Mouse (Mus musculus) heart, adult 2 months (tissue): ENCODE measurements around the gene Cd63. TPM values are rescaled to one million over a fixed set of nuclear protein-coding genes. Genes with fewer than 3 reads are reported as not detected.

Experiments
- DNase-seq, 2 experiments: peaks; one replicate each; pipeline ENCODE4 v3.0.0; 2021
- H3K27ac ChIP-seq: fragments of 200-600 bp; 2 replicates; pipeline ENCODE4 v1.8.1; 2022
- H3K27me3 ChIP-seq: fragments of 200-500 bp; 2 replicates; pipeline ENCODE4 v1.6.1; 2012; ENCODE audit warnings: mild to moderate bottlenecking, low read length, inconsistent platforms, mixed read lengths; ENCODE audit not compliant: control insufficient read depth, insufficient read depth
- H3K36me3 ChIP-seq: fragments of 200-500 bp; 2 replicates; pipeline ENCODE4 v1.6.1; 2012; ENCODE audit warnings: low read length, inconsistent platforms; ENCODE audit not compliant: control insufficient read depth, insufficient read depth
- H3K4me1 ChIP-seq: fragments of 200-500 bp; 2 replicates; pipeline ENCODE4 v1.6.1; 2011; ENCODE audit warnings: low read length; ENCODE audit not compliant: control insufficient read depth, insufficient read depth
- H3K4me3 ChIP-seq: fragments of 200-600 bp; 2 replicates; pipeline ENCODE4 v1.8.1; 2022
- H3K79me2 ChIP-seq: fragments of 200-500 bp; replicated peaks from 2 replicates; pipeline ENCODE4 v1.6.1; 2012; ENCODE audit warnings: mild to moderate bottlenecking, inconsistent platforms, low read length, moderate library complexity, mixed read lengths; ENCODE audit not compliant: control insufficient read depth, insufficient read depth
- H3K9ac ChIP-seq: fragments of 200-500 bp; 2 replicates; pipeline ENCODE4 v1.6.1; 2012; ENCODE audit warnings: low read depth, mild to moderate bottlenecking, control low read depth, inconsistent platforms, low read length, mixed read lengths
- CTCF ChIP-seq: fragments of 200-600 bp; IDR thresholded peaks from 2 replicates; pipeline ENCODE4 v1.8.1; 2022; ENCODE audit warnings: antibody characterized with exemption, mild to moderate bottlenecking, moderate library complexity
- EP300 ChIP-seq: fragments of 200-500 bp; IDR thresholded peaks from 2 replicates; pipeline ENCODE4 v1.6.1; 2011; ENCODE audit warnings: low read depth, low read length, control low read depth; ENCODE audit not compliant: insufficient read depth
- POLR2A ChIP-seq: fragments of 200-500 bp; IDR thresholded peaks from 2 replicates; pipeline ENCODE4 v1.6.1; 2011; ENCODE audit warnings: mild to moderate bottlenecking, low read depth, low read length, control low read depth; ENCODE audit not compliant: insufficient read depth
- WGBS: fragments of 180-500 bp; shearing (Covaris S2); methylation state at CpG from one replicate; pipeline ENCODE4 v1.1.7; 2018; 5-methylcytosine and 5-hydroxymethylcytosine counted together
- intact Hi-C: fragments of 180-260 bp; cut with DNase I; formaldehyde crosslinking; loops from one replicate; pipeline ENCODE4 v1.15.1; 2025
- polyA plus RNA-seq: library from polyadenylated mRNA; depleted of rRNA; stranded (reverse); fragments of >200 nt; gene quantifications from 2 replicates; pipeline ENCODE4 v1.2.3, GENCODE M21; 2012
- total RNA-seq, 2 experiments: library from RNA; stranded (reverse); gene quantifications; 2 replicates each; pipeline ENCODE4 v1.2.3; 2021

The Cd63 gene
- total and polyA plus RNA-seq, 3 experiments: 83.2 to 156 (median 132) TPM

GRCm38 (mm10) chr10:128940475-128941061, 39.8 kb downstream of the Cd63 start:
- no peak for TF ChIP-seq CTCF
- TF ChIP-seq POLR2A: no peak
- no peak for TF ChIP-seq EP300
- H3K27ac ChIP-seq: no peak overlapping the region
- intact Hi-C loops: no loop called here
- no peak overlapping the region for H3K9ac ChIP-seq
- 66% methylated on average over 10 of the region's 10 CpGs for WGBS
- H3K4me1 ChIP-seq: peaks cover 3% of the 10 kb centered on the region
- no peak overlapping the region for H3K4me3 ChIP-seq
- no peaks in the 10 kb centered on the region for H3K27me3 ChIP-seq
- no peak for DNase-seq
- no peaks in the 10 kb centered on the region for H3K79me2 ChIP-seq
- H3K36me3 ChIP-seq: no peaks in the 10 kb centered on the region

- Histone ChIP-seq H3K27me3 (no peaks in the 10 kb centered on the region), H3K79me2 (no peaks in the 10 kb centered on the region), H3K36me3 (no peaks in the 10 kb centered on the region), H3K27ac (no peak overlapping the region), H3K9ac (no peak overlapping the region), H3K4me3 (no peak overlapping the region), H3K4me1 (no peaks in the 10 kb centered on the region)
- TF ChIP-seq POLR2A (no peak), EP300 (peak; percentile 35; the same call in 1 of the 2 replicates), CTCF (peak; percentile 77)
- WGBS: 24% methylated on average over 3 of the region's 3 CpGs
- intact Hi-C loops: loop anchor here (2.0 kb wide), 1 partner anchor 31 kb away; no protein-coding TSS in a partner anchor
- DNase-seq: peak; percentile 39 to 58
Measured at GRCm38 (mm10) chr10:128945675-128946074, 44.9 kb downstream of the Cd63 start.

GRCm38 (mm10) chr10:128947496-128947895, 46.7 kb downstream of the Cd63 start:
- no peak overlapping the region for H3K9ac ChIP-seq
- H3K27me3 ChIP-seq: no peaks in the 10 kb centered on the region
- 86% methylated on average over 4 of the region's 4 CpGs for WGBS
- no peaks in the 10 kb centered on the region for H3K36me3 ChIP-seq
- no peak overlapping the region for H3K27ac ChIP-seq
- TF ChIP-seq EP300: no peak
- TF ChIP-seq CTCF: no peak
- TF ChIP-seq POLR2A: no peak
- no peak overlapping the region for H3K4me3 ChIP-seq
- no peaks in the 10 kb centered on the region for H3K79me2 ChIP-seq
- no peaks in the 10 kb centered on the region for H3K4me1 ChIP-seq
- intact Hi-C loops: no loop called here
- no peak for DNase-seq

GRCm38 (mm10) chr10:128950208-128950887, 49.6 kb downstream of the Cd63 start:
- Histone ChIP-seq H3K79me2 (no peaks in the 10 kb centered on the region), H3K4me3 (no peak overlapping the region), H3K9ac (no peak overlapping the region), H3K36me3 (no peaks in the 10 kb centered on the region), H3K27ac (no peak overlapping the region), H3K27me3 (no peaks in the 10 kb centered on the region), H3K4me1 (no peaks in the 10 kb centered on the region)
- 49% methylated on average over 16 of the region's 16 CpGs for WGBS
- DNase-seq: no peak
- TF ChIP-seq CTCF: no peak
- intact Hi-C loops: no loop called here

GRCm38 (mm10) chr10:128958340-128958739, 57.6 kb downstream of the Cd63 start:
- no peak for DNase-seq
- Histone ChIP-seq H3K27ac (no peak overlapping the region), H3K4me1 (no peaks in the 10 kb centered on the region), H3K9ac (no peak overlapping the region), H3K79me2 (no peaks in the 10 kb centered on the region), H3K27me3 (no peaks in the 10 kb centered on the region), H3K36me3 (no peaks in the 10 kb centered on the region), H3K4me3 (no peak overlapping the region)
- TF ChIP-seq POLR2A: no peak
- TF ChIP-seq EP300: no peak
- TF ChIP-seq CTCF: no peak
- WGBS: 75% methylated on average over 10 of the region's 10 CpGs
- intact Hi-C loops: no loop called here

GRCm38 (mm10) chr10:128960142-128960541, 59.4 kb downstream of the Cd63 start:
- WGBS: 74% methylated on average over 4 of the region's 4 CpGs
- intact Hi-C loops: no loop called here
- no peak overlapping the region for H3K27ac ChIP-seq

More at GRCm38 (mm10) chr10:128960142-128960541, 59.4 kb downstream of the Cd63 start:
- Histone ChIP-seq H3K36me3 (no peaks in the 10 kb centered on the region), H3K4me3 (no peak overlapping the region), H3K27me3 (no peaks in the 10 kb centered on the region), H3K4me1 (no peaks in the 10 kb centered on the region), H3K9ac (no peak overlapping the region), H3K79me2 (no peaks in the 10 kb centered on the region)
- no peak for DNase-seq
- no peak for TF ChIP-seq EP300
- no peak for TF ChIP-seq POLR2A
- TF ChIP-seq CTCF: no peak
